Mouse (Mus musculus): ENCODE measurements around the gene Trpm7. TPM values are rescaled to one million over a fixed set of nuclear protein-coding genes. Genes with fewer than 3 reads are reported as not detected.

Gene Trpm7
- polyA plus RNA-seq, 1 experiment: 6.1 TPM

- no peaks in the 10 kb centered on the region for H3K79me3 ChIP-seq (ENCODE audit: low read depth)
Measured at GRCm38 (mm10) chr2:126792611-126793010, 83.4 kb downstream of the Trpm7 start.

GRCm38 (mm10) chr2:126787721-126788342 lies 88.2 kb downstream of the Trpm7 start:
- Histone ChIP-seq H3K27me3 (ENCODE audit: control insufficient read depth, insufficient read depth, insufficient read length) (no peaks in the 10 kb centered on the region), H3K79me3 (ENCODE audit: low read depth) (no peaks in the 10 kb centered on the region), H3K79me2 (ENCODE audit: control insufficient read depth, insufficient read depth) (no peaks in the 10 kb centered on the region), H3K4me3 (ENCODE audit: insufficient read depth, poor library complexity, severe bottlenecking) (no peak overlapping the region), H3K36me3 (ENCODE audit: control insufficient read depth, insufficient read depth) (peaks cover 31% of the 10 kb centered on the region), H3ac (ENCODE audit: control insufficient read depth, insufficient read length, low read depth) (no peak overlapping the region)
- no peak for TF ChIP-seq FOSL1 (IDR thresholded peaks at IDR 0.05; ENCODE audit: insufficient read depth, low read length, poor library complexity, severe bottlenecking)
- TF ChIP-seq USF1 (IDR thresholded peaks at IDR 0.05; ENCODE audit: low read depth): no peak
- no peak for TF ChIP-seq CTCF (IDR thresholded peaks at IDR 0.05; ENCODE audit: control insufficient read depth, insufficient read depth, insufficient read length)
- TF ChIP-seq MAX (IDR thresholded peaks at IDR 0.05): no peak
- no peak for TF ChIP-seq MYOD1 (IDR thresholded peaks at IDR 0.05; ENCODE audit: control insufficient read depth, insufficient read length, low read depth)
- no peak for TF ChIP-seq MYOG (IDR thresholded peaks at IDR 0.05; ENCODE audit: control insufficient read depth, extremely low read depth, insufficient read length)
- no peak for TF ChIP-seq CEBPB (IDR thresholded peaks at IDR 0.05; ENCODE audit: low read depth)

More at GRCm38 (mm10) chr2:126792611-126793010, 83.4 kb downstream of the Trpm7 start:
- H3K4me3 ChIP-seq (ENCODE audit: insufficient read depth, poor library complexity, severe bottlenecking): no peak overlapping the region
- TF ChIP-seq FOSL1 (IDR thresholded peaks at IDR 0.05; ENCODE audit: insufficient read depth, low read length, poor library complexity, severe bottlenecking) (no peak), MAX (IDR thresholded peaks at IDR 0.05) (no peak), MYOG (IDR thresholded peaks at IDR 0.05; ENCODE audit: control insufficient read depth, extremely low read depth, insufficient read length) (no peak), CTCF (IDR thresholded peaks at IDR 0.05; ENCODE audit: control insufficient read depth, insufficient read depth, insufficient read length) (no peak), USF1 (IDR thresholded peaks at IDR 0.05; ENCODE audit: low read depth) (no peak), CEBPB (IDR thresholded peaks at IDR 0.05; ENCODE audit: low read depth) (no peak), MYOD1 (IDR thresholded peaks at IDR 0.05; ENCODE audit: control insufficient read depth, insufficient read length, low read depth) (no peak)
- H3K27me3 ChIP-seq (ENCODE audit: control insufficient read depth, insufficient read depth, insufficient read length): no peaks in the 10 kb centered on the region
- no peak overlapping the region for H3ac ChIP-seq (ENCODE audit: control insufficient read depth, insufficient read length, low read depth)
- H3K36me3 ChIP-seq (ENCODE audit: control insufficient read depth, insufficient read depth): peaks cover 76% of the 10 kb centered on the region
- no peaks in the 10 kb centered on the region for H3K79me2 ChIP-seq (ENCODE audit: control insufficient read depth, insufficient read depth)

GRCm38 (mm10) chr2:126783370-126783769 lies 92.7 kb downstream of the Trpm7 start, which contains the start of gene Usp50:
Gene Usp50 (minus strand): TSS chr2:126783470.
- Histone ChIP-seq H3K27me3 (ENCODE audit: control insufficient read depth, insufficient read depth, insufficient read length) (peaks cover 3% of the 10 kb centered on the region), H3K4me3 (ENCODE audit: insufficient read depth, poor library complexity, severe bottlenecking) (no peak within 1 kb of the TSS), H3ac (ENCODE audit: control insufficient read depth, insufficient read length, low read depth) (no peak within 1 kb of the TSS), H3K36me3 (ENCODE audit: control insufficient read depth, insufficient read depth) (no peaks in the 10 kb centered on the region), H3K79me2 (ENCODE audit: control insufficient read depth, insufficient read depth) (no peaks in the 10 kb centered on the region), H3K79me3 (ENCODE audit: low read depth) (no peaks in the 10 kb centered on the region)
- TF ChIP-seq CTCF (IDR thresholded peaks at IDR 0.05; ENCODE audit: control insufficient read depth, insufficient read depth, insufficient read length) (no peak), CEBPB (IDR thresholded peaks at IDR 0.05; ENCODE audit: low read depth) (no peak), MAX (IDR thresholded peaks at IDR 0.05) (no peak), MYOD1 (IDR thresholded peaks at IDR 0.05; ENCODE audit: control insufficient read depth, insufficient read length, low read depth) (no peak), MYOG (IDR thresholded peaks at IDR 0.05; ENCODE audit: control insufficient read depth, extremely low read depth, insufficient read length) (no peak), FOSL1 (IDR thresholded peaks at IDR 0.05; ENCODE audit: insufficient read depth, low read length, poor library complexity, severe bottlenecking) (no peak), USF1 (IDR thresholded peaks at IDR 0.05; ENCODE audit: low read depth) (no peak)

- no peaks in the 10 kb centered on the region for H3K79me2 ChIP-seq (ENCODE audit: control insufficient read depth, insufficient read depth)
- TF ChIP-seq MYOD1 (IDR thresholded peaks at IDR 0.05; ENCODE audit: control insufficient read depth, insufficient read length, low read depth): no peak
- peak; percentile 62 for TF ChIP-seq MAX (IDR thresholded peaks at IDR 0.05)
- H3K36me3 ChIP-seq (ENCODE audit: control insufficient read depth, insufficient read depth): no peaks in the 10 kb centered on the region
- no peak overlapping the region for H3ac ChIP-seq (ENCODE audit: control insufficient read depth, insufficient read length, low read depth)
- H3K27me3 ChIP-seq (ENCODE audit: control insufficient read depth, insufficient read depth, insufficient read length): peaks cover 3% of the 10 kb centered on the region
- no peaks in the 10 kb centered on the region for H3K79me3 ChIP-seq (ENCODE audit: low read depth)
- no peak overlapping the region for H3K4me3 ChIP-seq (ENCODE audit: insufficient read depth, poor library complexity, severe bottlenecking)
Measured at GRCm38 (mm10) chr2:126782433-126782832, 93.6 kb downstream of the Trpm7 start.

- no peaks in the 10 kb centered on the region for H3K36me3 ChIP-seq (ENCODE audit: control insufficient read depth, insufficient read depth)
- H3ac ChIP-seq (ENCODE audit: control insufficient read depth, insufficient read length, low read depth): no peak overlapping the region
- no peak for TF ChIP-seq MAX (IDR thresholded peaks at IDR 0.05)
- no peak for TF ChIP-seq CEBPB (IDR thresholded peaks at IDR 0.05; ENCODE audit: low read depth)
- no peak for TF ChIP-seq FOSL1 (IDR thresholded peaks at IDR 0.05; ENCODE audit: insufficient read depth, low read length, poor library complexity, severe bottlenecking)
- TF ChIP-seq MYOG (IDR thresholded peaks at IDR 0.05; ENCODE audit: control insufficient read depth, extremely low read depth, insufficient read length): no peak
- no peak for TF ChIP-seq CTCF (IDR thresholded peaks at IDR 0.05; ENCODE audit: control insufficient read depth, insufficient read depth, insufficient read length)
- no peak for TF ChIP-seq MYOD1 (IDR thresholded peaks at IDR 0.05; ENCODE audit: control insufficient read depth, insufficient read length, low read depth)
- TF ChIP-seq USF1 (IDR thresholded peaks at IDR 0.05; ENCODE audit: low read depth): no peak
- no peaks in the 10 kb centered on the region for H3K79me3 ChIP-seq (ENCODE audit: low read depth)
- H3K79me2 ChIP-seq (ENCODE audit: control insufficient read depth, insufficient read depth): no peaks in the 10 kb centered on the region
- no peak overlapping the region for H3K4me3 ChIP-seq (ENCODE audit: insufficient read depth, poor library complexity, severe bottlenecking)
- peaks cover 3% of the 10 kb centered on the region for H3K27me3 ChIP-seq (ENCODE audit: control insufficient read depth, insufficient read depth, insufficient read length)
Measured at GRCm38 (mm10) chr2:126781478-126781877, 94.6 kb downstream of the Trpm7 start.

GRCm38 (mm10) chr2:126780286-126780685 lies 95.7 kb downstream of the Trpm7 start:
- Histone ChIP-seq H3ac (ENCODE audit: control insufficient read depth, insufficient read length, low read depth) (no peak overlapping the region), H3K79me3 (ENCODE audit: low read depth) (no peaks in the 10 kb centered on the region), H3K4me3 (ENCODE audit: insufficient read depth, poor library complexity, severe bottlenecking) (no peak overlapping the region), H3K36me3 (ENCODE audit: control insufficient read depth, insufficient read depth) (no peaks in the 10 kb centered on the region), H3K79me2 (ENCODE audit: control insufficient read depth, insufficient read depth) (no peaks in the 10 kb centered on the region), H3K27me3 (ENCODE audit: control insufficient read depth, insufficient read depth, insufficient read length) (peaks cover 3% of the 10 kb centered on the region)
- TF ChIP-seq CTCF (IDR thresholded peaks at IDR 0.05; ENCODE audit: control insufficient read depth, insufficient read depth, insufficient read length) (no peak), MYOD1 (IDR thresholded peaks at IDR 0.05; ENCODE audit: control insufficient read depth, insufficient read length, low read depth) (no peak), FOSL1 (IDR thresholded peaks at IDR 0.05; ENCODE audit: insufficient read depth, low read length, poor library complexity, severe bottlenecking) (no peak), MYOG (IDR thresholded peaks at IDR 0.05; ENCODE audit: control insufficient read depth, extremely low read depth, insufficient read length) (no peak), CEBPB (IDR thresholded peaks at IDR 0.05; ENCODE audit: low read depth) (no peak), MAX (IDR thresholded peaks at IDR 0.05) (no peak), USF1 (IDR thresholded peaks at IDR 0.05; ENCODE audit: low read depth) (no peak)
